Mouse (Mus musculus) midbrain, embryonic 14.5 days (tissue): ENCODE data around the gene Pigt. TPM values are rescaled to one million over a fixed set of nuclear protein-coding genes. Genes with fewer than 3 reads are reported as not detected.

Experiments
- ATAC-seq: fragments of 200-750 bp; cut with Nextera tagmentation; 2 replicates; pipeline ENCODE4 v1.8.0; 2017; ENCODE audit warnings: moderate number of reproducible peaks, moderate library complexity; ENCODE audit not compliant: low FRiP score, low TSS enrichment
- DNase-seq: peaks from one replicate; pipeline ENCODE4 v3.0.0-alpha.2; 2015
- H3K27ac ChIP-seq: fragments of 300-500 bp; sonication (generic); replicated peaks from 2 replicates; pipeline ENCODE4 v1.5.1; 2014; ENCODE audit warnings: mild to moderate bottlenecking, low read depth, low read length, moderate library complexity
- H3K27me3 ChIP-seq: fragments of 300-500 bp; sonication (generic); 2 replicates; pipeline ENCODE4 v1.6.1; 2014; ENCODE audit warnings: low read length, control low read depth, mixed read lengths; ENCODE audit not compliant: control insufficient read depth, insufficient read depth
- H3K36me3 ChIP-seq: fragments of 300-500 bp; sonication (generic); 2 replicates; pipeline ENCODE4 v1.6.1; 2014; ENCODE audit warnings: low read length, control low read depth; ENCODE audit not compliant: control insufficient read depth, insufficient read depth
- H3K4me1 ChIP-seq: fragments of 300-500 bp; sonication (generic); 2 replicates; pipeline ENCODE4 v1.6.1; 2014; ENCODE audit warnings: mild to moderate bottlenecking, antibody characterized with exemption, low read length, control low read depth; ENCODE audit not compliant: control insufficient read depth, insufficient read depth
- H3K4me2 ChIP-seq: fragments of 300-500 bp; sonication (generic); 2 replicates; pipeline ENCODE4 v1.6.1; 2014; ENCODE audit warnings: mild to moderate bottlenecking, low read length, moderate library complexity
- H3K4me3 ChIP-seq: fragments of 300-500 bp; sonication (generic); replicated peaks from 2 replicates; pipeline ENCODE4 v1.5.1; 2014; ENCODE audit warnings: low read depth, low read length
- H3K9ac ChIP-seq: fragments of 300-500 bp; sonication (generic); replicated peaks from 2 replicates; pipeline ENCODE4 v1.6.1; 2014; ENCODE audit warnings: mild to moderate bottlenecking, low read length, moderate library complexity
- H3K9me3 ChIP-seq: fragments of 300-500 bp; sonication (generic); 2 replicates; pipeline ENCODE4 v1.6.1; 2016; ENCODE audit warnings: low read length, control low read depth, mixed read lengths; ENCODE audit not compliant: control insufficient read depth
- WGBS: fragments of 180-500 bp; shearing (Covaris S2); extraction: QIAGEN DNeasy Blood & Tissue Kit; methylation state at CpG from one replicate; pipeline ENCODE4 v1.1.7; 2014; 5-methylcytosine and 5-hydroxymethylcytosine counted together
- polyA plus RNA-seq: library from polyadenylated mRNA; unstranded; fragments of >200 nt; fragmentation: Nextera tagmentation; extraction: Ambion mirVana; gene quantifications from 2 replicates; pipeline ENCODE4 v1.2.1, GENCODE M21; 2014

Gene Pigt
- polyA plus RNA-seq, 1 experiment from 2014 or later, result 98.9 TPM

DNA sequence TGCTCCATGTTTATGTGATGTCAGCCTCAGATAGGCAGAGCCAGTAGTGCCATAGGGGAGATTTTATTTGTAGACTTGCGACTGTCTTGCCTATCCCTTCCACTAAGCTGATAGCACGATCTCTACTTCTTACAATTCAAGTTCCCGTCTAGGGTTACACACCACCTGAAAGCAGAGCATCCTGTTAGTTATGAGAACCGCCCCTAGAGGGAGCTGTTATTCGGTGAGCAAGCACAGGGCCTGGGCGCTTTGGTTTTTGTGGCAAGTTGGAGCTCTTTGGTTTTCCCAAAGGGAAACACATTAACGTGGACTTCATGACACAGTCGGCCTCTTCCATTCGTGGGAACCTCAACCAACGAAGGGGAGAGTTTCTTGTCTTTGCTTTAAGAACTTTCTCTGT lies 27.1 kb upstream of the Pigt start:
- 35% methylated on average over 10 of the region's 10 CpGs for WGBS
- Histone ChIP-seq H3K9ac (no peak overlapping the region), H3K9me3 (no peaks in the 10 kb centered on the region), H3K4me3 (no peak overlapping the region), H3K4me2 (no peak overlapping the region), H3K27ac (no peak overlapping the region), H3K27me3 (no peaks in the 10 kb centered on the region), H3K4me1 (no peaks in the 10 kb centered on the region), H3K36me3 (peaks cover 63% of the 10 kb centered on the region)
- ATAC-seq (no peak), DNase-seq (peak; percentile 65)

DNA sequence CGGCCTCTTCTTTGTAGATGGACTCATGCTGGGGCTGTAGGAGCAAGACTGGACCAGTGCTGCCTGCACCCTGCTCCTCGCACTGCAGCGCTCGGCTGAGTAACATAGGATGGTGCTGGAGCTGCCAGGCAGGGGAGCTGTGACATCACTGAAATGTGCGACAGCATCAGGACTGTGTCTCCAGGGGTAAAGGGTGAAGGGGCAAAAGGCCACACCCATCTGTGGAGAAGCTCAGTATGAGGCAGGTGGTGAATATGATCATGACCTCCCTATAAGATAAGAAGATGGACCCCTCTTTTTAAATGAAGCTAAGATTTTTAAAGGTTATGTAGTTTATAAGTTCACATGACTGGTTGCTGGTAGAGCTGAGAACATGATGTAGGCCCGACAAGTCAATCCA lies 23.7 kb upstream of the Pigt start, which contains the start of gene Trp53tg5:
TSS of gene Trp53tg5 (minus strand) at position 101 of the 400 bp plus-strand sequence.
- peaks cover 48% of the 10 kb centered on the region for H3K36me3 ChIP-seq
- H3K4me2 ChIP-seq, result no peak within 1 kb of the TSS
- no peaks in the 10 kb centered on the region for H3K27me3 ChIP-seq
- DNase-seq (no peak), ATAC-seq (no peak)
- WGBS, result 82% methylated on average over 6 of the region's 6 CpGs
- H3K4me1 ChIP-seq, result no peaks in the 10 kb centered on the region
- no peak within 1 kb of the TSS for H3K27ac ChIP-seq
- no peaks in the 10 kb centered on the region for H3K9me3 ChIP-seq
- H3K4me3 ChIP-seq, result no peak within 1 kb of the TSS
- no peak within 1 kb of the TSS for H3K9ac ChIP-seq

DNA sequence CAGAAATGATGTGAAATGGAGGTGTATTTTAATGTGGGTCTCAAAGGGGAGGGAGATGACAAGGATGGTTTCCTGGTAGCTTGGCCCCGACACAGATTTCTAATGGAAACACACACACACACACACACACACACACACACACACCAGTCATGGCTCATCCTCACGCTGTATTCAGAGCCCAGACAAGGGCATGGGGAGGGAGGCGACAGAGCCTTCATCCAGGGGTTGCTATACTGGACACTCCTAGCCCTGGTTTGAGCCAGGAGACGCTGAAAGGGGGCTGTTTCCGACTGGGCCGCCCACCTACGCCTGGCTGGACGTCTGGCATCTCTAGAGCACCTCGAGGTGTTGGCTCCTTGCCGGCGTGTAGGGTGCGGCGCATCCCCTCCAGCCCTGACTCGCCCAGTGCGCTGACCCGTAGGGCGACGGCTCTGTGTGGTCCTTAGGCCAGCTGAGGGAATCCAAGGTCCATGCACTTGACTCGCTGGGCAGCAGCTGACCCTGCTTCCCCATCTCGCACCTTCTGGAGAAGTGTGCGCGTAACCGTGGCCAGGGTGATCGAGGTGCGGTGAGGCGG lies 11.6 kb upstream of the Pigt start, which contains the start of gene Dbndd2:
TSS of gene Dbndd2 (plus strand) at position 426 of the 577 bp plus-strand sequence.
- Histone ChIP-seq H3K27me3 (peaks cover 21% of the 10 kb centered on the region), H3K27ac (no peak within 1 kb of the TSS), H3K36me3 (0 out of 2 replicates have a peak, but pooled peaks cover 5% of the 10 kb centered on the region), H3K4me1 (0 out of 2 replicates have a peak, but pooled peaks cover 16% of the 10 kb centered on the region), H3K9me3 (no peaks in the 10 kb centered on the region), H3K9ac (peak within 1 kb of the TSS; percentile 67), H3K4me3 (peak within 1 kb of the TSS; percentile 65), H3K4me2 (peak within 1 kb of the TSS; percentile 100)
- ATAC-seq (peak; percentile 27; the same call in 1 of the 2 replicates), DNase-seq (no peak)
- under 1% methylated on average over 26 of the region's 26 CpGs for WGBS

DNA sequence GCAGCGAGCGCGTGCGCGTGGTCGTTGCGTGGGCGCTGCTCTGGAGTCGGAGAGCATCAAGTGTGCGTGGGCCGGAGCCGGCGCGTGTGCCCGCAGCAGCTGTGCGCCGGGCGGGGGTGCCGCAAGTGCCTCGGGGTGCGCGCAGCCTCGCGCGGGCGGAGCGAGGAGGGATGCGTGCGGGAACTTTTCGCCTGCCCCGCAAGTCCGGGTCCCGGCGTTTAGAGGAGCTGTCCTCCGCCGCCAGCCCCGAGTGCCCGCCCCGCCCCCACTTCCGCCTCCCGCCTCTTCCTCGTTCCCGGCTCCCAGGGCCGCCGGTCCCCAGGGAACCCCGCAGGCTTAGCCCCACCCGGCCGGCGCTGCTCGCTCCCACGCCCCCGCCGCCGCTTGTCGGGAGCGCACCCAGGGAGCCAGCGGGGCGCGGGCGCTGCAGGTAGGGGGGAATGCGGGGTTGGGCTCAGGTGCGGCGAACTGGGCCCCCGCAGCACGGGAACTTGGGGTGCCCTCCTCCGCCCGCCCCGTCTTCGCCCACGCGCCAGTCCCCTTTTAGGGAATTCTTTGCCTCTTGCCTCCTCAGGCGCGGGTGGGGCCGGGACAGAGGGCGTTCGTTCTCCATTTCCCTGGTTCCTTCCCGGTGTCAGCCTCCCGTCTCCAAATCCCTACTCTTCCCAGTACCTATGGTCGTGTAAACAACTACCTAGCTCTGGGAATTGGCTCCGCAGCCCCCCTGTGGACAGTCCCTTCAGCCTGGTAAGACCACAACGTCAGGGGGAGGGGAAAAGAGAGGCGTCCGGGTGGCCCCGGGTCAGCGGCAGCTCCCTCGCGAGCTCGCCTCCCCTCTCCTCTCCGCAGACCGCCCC lies 10.8 kb upstream of the Pigt start:
- H3K9me3 ChIP-seq, result no peaks in the 10 kb centered on the region
- ATAC-seq (no peak), DNase-seq (peak; percentile 77)
- 0 out of 2 replicates have a peak, but pooled peaks cover 5% of the 10 kb centered on the region for H3K36me3 ChIP-seq
- H3K4me2 ChIP-seq, result peak overlapping the region; percentile 100
- peak overlapping the region; percentile 65 for H3K4me3 ChIP-seq
- H3K4me1 ChIP-seq, result 0 out of 2 replicates have a peak, but pooled peaks cover 16% of the 10 kb centered on the region
- no peak overlapping the region for H3K27ac ChIP-seq
- peaks cover 21% of the 10 kb centered on the region for H3K27me3 ChIP-seq
- WGBS, result under 1% methylated on average over 79 of the region's 90 CpGs
- peak overlapping the region; percentile 67 for H3K9ac ChIP-seq

DNA sequence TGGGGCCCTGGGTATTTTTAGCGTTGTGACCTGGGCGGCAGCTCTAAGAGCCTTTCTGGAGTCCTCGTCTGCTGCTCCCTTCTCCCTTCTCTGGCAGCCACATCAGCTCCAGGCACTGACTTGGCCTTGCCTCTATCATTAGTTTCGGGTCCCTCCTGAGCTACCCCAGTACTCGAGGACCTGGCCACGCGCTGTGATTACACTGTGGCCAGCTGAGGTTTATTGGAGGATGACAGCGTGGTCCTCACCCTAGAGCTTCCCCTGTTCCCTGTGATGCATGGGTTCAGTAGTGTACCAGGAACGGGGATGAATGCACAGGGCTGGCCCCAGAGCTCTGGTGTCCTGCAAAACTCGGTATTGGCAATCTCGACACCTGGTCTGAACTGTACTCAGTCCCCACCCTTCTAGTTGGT lies 10.2 kb upstream of the Pigt start:
- Histone ChIP-seq H3K9me3 (no peaks in the 10 kb centered on the region), H3K4me1 (0 out of 2 replicates have a peak, but pooled peaks cover 16% of the 10 kb centered on the region), H3K9ac (peak overlapping the region; percentile 67), H3K4me3 (peak overlapping the region; percentile 65), H3K36me3 (0 out of 2 replicates have a peak, but pooled peaks cover 5% of the 10 kb centered on the region), H3K27me3 (peaks cover 21% of the 10 kb centered on the region), H3K27ac (no peak overlapping the region), H3K4me2 (peak overlapping the region; percentile 100)
- WGBS, result 14% methylated on average over 11 of the region's 11 CpGs
- ATAC-seq, result no peak
- no peak for DNase-seq

DNA sequence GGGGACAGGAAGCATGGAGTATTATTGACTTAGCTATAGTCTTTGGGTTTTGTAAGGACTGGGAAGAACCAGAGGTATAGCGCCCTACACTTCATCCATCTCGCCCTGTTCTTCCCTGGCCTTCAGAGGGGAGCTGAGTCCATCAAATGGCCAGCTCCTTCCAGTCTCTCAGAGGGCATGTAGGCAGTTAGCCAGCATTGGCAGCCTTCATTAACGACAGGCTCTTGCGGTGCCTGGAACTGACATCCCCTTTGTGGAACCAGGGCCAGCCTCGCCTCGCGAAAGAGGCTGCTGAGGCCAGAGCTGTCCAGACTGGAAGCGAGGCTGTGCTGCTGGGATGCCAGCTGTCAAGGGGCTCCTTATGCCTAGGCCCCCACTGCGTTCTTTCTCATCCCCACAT lies 9.5 kb upstream of the Pigt start:
- no peak overlapping the region for H3K27ac ChIP-seq
- ATAC-seq (no peak), DNase-seq (no peak)
- no peaks in the 10 kb centered on the region for H3K9me3 ChIP-seq
- H3K4me2 ChIP-seq, result no peak overlapping the region
- H3K27me3 ChIP-seq, result peaks cover 21% of the 10 kb centered on the region
- WGBS, result 50% methylated on average over 9 of the region's 9 CpGs
- H3K4me1 ChIP-seq, result 0 out of 2 replicates have a peak, but pooled peaks cover 16% of the 10 kb centered on the region
- H3K9ac ChIP-seq, result no peak overlapping the region
- H3K4me3 ChIP-seq, result no peak overlapping the region
- 0 out of 2 replicates have a peak, but pooled peaks cover 5% of the 10 kb centered on the region for H3K36me3 ChIP-seq

DNA sequence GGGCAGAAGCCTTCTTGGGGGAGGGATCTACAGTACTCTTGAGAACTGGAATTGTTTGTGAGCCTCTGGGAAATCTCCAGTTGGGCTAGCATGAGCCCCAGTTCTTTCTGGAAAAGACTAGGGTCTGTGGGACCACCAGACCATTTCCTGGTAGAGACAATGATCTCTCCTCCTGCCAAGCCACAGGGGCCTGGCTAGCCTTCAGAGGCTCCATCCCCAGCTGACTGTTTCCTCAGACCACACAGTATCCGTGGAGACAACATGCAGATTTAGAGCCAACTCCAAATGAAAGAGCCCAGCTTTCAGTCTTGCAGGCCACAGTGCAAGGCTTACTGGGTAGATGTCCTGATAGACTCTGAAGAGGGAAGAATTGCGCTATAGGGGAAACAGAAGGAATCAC lies 3.2 kb upstream of the Pigt start:
- H3K4me3 ChIP-seq, result no peak overlapping the region
- peaks cover 13% of the 10 kb centered on the region for H3K4me1 ChIP-seq
- H3K36me3 ChIP-seq, result 0 out of 2 replicates have a peak, but pooled peaks cover 4% of the 10 kb centered on the region
- no peak overlapping the region for H3K4me2 ChIP-seq
- ATAC-seq (no peak), DNase-seq (no peak)
- no peak overlapping the region for H3K27ac ChIP-seq
- no peak overlapping the region for H3K9ac ChIP-seq
- H3K9me3 ChIP-seq, result no peaks in the 10 kb centered on the region
- H3K27me3 ChIP-seq, result no peaks in the 10 kb centered on the region
- WGBS, result 49% methylated on average over 2 of the region's 2 CpGs

DNA sequence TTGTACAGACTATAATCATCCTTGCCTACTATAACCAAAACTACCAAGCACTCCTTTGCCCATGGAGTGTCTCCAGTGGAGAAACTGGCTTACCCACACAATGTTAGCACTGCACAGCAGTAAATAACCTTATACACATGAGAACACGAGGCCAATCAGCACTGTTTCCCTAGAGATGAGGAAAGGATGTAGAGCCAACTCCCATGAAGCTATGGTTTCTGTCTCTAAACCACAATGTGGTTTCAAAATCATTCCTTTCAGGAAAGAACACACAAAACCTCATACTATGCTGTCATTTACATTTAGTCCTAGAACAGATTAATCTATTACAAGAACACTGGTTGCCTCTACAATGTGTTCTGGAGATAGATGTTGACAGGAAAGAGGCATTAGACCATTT lies 989 bp upstream of the Pigt start:
- H3K9me3 ChIP-seq, result no peaks in the 10 kb centered on the region
- H3K4me3 ChIP-seq, result no peak overlapping the region
- DNase-seq (no peak), ATAC-seq (no peak)
- peak overlapping the region; percentile 97 for H3K4me2 ChIP-seq
- no peak overlapping the region for H3K9ac ChIP-seq
- WGBS, result 56% methylated on average over 1 of the region's 1 CpGs
- no peaks in the 10 kb centered on the region for H3K27me3 ChIP-seq
- H3K36me3 ChIP-seq, result peaks cover 20% of the 10 kb centered on the region
- peaks cover 13% of the 10 kb centered on the region for H3K4me1 ChIP-seq
- H3K27ac ChIP-seq, result no peak overlapping the region
